Mouse (Mus musculus) right cerebral cortex, postnatal 4 days (tissue): ENCODE data around the gene Gmds.

ENCODE experiments used
- DNase-seq: peaks from one replicate; pipeline ENCODE4 v3.0.0-alpha.2; 2022

The Gmds gene

DNA sequence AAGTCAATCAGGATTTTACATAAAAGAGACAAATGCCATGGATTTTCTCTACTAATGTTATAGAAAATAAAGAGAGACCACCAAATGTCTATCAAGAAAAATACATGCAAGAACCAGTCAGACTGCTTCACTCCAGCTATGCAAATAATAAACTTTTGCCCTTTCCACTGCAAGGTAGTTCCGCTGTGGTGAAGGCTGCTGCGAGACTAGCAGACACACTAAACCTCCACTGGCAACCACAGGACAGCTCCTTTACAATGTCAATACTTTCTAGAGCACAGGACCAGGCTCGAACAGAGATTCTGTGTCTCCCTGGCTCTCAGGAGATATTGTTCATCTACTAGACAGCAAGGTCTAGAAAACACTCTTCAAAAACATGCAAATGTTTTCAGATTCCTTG, 71.8 kb downstream of the Gmds start:
- no peak for DNase-seq

DNA sequence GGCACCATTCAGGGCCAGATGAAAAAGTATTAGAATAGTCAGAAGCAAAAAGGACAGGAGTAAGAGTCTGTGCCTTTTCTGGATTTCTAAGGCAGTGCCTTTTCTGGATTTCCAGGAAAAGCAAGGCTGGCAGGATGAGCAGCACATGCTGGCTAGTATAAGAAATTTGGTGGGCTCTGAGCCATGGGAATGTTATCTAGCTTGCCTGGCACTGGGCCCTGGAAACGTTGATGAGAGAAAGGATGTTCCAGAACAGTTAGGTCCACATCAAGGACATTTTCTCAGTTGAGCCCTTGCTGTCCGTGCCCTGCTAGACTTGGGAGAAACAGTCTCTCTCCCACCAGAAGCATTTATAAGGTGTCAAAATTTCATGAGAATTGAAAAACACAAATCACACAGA, 82.4 kb downstream of the Gmds start:
- peak; percentile 38 for DNase-seq

DNA sequence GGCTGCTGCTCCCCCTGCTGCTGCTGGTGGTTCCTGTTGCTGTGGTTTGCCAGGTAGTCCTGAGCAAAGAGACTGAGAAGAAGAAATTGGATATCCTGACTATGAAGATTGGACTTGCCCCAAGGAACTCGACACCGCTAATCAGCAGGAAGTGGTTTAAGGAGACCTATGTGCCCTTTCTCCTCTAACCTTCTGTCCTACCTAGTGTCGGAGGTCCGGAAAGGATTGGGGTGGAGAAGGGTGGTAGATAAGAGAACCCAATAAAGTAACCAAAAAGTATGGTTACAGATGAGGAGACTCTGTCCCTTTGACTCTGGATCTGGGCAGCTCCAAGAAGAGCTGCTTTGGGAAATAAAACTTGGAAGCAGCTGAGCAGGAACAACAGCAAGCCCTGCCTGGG, 86.3 kb downstream of the Gmds start:
- DNase-seq, result no peak

DNA sequence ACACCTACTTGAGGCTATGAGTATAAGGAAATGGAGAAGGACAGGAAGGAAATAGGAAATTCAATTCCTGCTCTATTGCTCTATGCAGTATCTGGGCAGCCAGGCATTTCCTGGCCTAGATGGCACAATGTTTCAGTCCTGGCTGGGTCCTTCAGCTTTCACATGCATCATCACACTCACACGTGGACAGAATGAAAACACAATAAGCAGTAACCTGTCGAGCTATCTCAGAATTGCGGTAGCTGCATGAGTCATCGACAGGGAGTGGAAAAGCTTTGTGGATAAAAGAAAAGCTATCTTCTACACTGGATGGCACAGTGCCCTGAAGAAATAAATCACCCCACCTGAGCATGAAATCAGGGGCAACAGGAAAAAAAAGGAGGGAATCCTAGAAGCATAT, 96.3 kb downstream of the Gmds start:
- DNase-seq, result no peak

DNA sequence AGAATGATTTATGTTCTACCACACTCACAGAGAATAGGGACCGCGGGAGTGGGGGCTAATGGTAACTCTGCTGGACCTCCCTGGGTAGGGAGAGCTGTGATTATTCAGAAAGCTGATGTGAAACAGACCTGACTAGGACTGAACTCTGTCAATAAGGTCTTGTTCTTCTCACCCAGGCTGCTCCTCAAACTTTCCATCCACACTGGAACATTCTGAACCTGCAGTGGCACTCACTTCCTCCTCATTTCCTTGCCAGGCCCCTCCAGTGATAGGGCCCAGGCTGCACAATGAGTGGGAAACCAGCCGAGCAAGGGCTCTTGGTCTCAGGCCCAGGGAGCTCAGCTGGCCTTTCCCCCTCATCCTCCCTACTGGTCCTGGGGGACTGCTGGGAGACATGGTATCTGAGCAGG, 102.3 kb downstream of the Gmds start:
- no peak for DNase-seq

DNA sequence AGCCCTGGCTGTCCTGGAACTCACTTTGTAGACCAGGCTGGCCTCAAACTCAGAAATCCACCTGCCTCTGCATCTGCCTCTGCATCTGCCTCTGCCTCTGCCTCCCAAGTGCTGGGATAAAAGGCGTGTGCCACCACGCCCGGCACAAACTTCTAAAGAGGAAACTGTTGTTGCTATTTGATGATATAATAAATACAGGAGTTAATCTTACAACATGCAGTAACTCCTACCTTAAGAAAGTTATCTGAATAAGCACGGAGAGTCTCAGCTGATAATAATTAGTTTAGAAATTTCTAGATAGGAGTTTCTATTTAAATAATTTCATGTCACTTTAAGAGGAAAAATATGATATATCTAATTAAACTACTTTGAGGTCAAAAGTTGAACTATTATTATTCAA, 103.5 kb downstream of the Gmds start:
- DNase-seq, result no peak

DNA sequence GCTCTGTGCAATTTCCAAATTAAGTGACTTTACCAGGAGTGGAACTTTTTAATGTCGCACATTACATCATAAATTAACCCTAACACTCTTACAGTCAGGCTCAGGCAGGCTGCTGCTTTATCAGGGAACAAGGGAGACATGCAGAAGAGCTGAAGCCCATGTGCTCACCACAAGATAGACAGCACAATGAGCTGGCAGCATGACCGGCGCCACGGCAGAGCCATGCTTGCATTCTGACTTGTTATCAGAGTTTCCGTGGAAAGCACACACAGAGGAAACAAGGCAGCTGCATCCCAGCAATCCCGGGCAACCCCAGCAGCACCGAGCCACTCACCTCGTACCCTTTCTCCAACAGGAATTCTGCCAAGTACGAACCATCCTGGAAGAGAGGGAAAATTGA, 104.5 kb downstream of the Gmds start:
- DNase-seq, result no peak

DNA sequence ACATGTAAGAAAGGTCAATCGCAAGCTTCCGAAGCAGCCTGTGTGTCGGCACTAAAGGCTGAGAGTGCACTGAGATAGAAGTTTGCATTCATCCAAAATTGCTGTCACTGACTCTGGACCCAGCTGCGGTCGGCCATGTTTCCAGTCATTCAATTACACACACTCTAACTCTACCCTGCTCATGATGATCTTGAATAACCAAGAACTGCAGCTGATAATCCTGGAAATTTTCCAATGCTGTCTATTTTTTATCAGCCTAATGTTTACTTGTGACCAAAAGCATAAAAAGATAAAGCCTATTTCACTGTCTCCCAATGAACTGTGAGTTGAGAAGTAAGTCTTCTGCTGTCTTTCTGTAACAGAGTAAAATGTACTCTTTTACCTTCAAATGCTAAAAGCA, 106.1 kb downstream of the Gmds start:
- no peak for DNase-seq

DNA sequence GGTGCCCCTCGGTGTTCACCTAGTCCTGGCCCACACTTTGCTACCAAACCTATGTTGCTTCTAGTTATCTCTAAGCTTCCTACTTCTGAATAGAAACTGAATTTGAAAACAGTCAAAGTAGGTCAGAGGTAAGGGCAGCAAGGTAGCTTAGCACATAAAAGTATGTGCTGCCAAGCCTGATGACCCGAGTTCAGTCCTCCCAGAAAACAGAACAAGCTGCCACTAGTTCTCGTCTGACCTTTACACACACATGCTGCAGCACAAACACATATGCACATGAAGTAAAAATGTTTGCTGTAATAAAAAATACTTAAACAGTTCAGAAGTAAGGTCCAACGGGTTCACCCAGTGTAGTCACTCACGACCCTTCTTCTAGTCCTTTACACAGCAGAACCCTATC, 106.6 kb downstream of the Gmds start:
- DNase-seq, result no peak

DNA sequence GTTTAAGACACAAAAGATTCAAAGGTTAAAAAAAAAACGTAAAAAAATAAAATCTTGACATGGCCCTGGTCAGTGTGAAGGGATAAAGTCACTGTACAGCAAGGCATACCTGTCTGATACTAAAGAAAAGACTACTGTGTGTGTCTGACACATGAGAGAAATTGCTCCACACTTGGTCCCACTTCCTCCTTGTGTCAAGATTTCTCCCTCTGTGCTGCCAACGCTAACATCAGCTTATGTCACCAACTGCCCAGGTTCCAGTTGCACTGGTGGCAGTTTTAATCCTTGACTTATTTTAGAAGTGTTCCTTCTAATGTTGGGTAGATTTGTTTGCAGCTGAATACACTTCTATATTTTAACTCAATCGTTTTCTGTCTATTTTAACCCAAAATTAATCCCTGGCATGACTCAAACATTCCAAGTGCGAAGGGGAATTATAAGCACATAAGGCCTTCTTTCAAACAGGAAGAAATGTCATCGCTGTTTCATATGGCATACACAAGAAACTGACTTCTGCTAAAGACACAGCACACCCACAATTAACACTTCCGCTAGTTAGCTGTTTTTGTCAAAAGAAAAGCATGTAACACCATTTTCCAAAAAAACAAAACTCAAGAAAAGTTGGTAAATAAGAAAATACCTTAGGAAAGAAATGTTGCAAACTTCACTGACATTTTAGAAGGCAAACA, 110.5 kb downstream of the Gmds start:
- no peak for DNase-seq

DNA sequence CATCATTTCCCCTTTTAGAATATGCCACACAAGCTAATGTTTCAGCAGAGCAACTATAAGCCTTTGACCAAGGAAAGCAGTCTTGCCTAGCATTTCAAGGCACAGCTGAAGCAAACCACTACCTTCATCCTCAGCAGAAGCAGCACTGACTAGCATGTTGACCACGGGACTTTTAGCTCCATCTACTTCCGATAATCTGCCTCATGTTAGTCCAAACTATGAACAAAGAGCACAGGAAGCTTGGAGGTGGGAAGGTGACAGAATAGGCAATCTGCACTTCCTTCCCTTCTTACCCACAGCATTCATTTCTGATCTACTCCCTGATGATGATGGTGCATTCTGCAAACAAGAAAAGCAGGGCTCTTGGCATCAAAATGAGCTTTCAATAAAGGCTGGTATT, 120.9 kb downstream of the Gmds start:
- DNase-seq, result no peak

DNA sequence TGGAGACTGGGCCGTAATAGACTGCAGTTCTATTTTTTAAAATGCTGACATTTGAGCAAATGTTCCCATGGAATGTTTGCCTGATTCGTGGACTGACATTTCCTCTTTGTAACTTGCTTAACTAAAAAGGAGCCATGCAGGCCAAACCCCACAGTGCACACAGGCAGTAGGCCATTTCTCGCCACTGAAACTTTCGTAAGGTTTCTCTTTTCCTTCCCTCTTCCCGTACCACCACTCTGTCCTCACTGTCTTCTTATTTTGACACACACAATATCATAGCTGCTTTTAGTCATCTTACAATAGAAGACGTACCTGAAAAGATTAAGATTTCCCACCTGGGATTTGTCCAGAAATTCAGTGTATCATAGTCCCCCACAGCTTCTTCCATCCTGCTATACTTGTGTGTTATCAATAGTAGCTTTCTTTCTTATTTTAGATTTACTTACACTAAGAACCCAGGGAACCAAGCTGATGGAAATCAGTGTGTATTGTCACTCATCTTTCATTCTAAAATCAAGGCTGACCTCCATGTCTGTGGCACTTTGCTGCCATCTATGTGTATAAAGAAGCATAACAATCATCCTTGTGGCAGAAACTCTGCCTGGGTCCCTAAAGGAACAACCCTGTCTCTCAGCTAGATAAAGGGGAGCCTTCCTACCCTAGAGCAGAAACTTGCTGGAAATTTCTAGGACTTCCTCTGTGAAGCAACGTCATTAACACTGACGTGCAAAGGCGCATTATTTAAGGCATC, 124.7 kb downstream of the Gmds start:
- no peak for DNase-seq

DNA sequence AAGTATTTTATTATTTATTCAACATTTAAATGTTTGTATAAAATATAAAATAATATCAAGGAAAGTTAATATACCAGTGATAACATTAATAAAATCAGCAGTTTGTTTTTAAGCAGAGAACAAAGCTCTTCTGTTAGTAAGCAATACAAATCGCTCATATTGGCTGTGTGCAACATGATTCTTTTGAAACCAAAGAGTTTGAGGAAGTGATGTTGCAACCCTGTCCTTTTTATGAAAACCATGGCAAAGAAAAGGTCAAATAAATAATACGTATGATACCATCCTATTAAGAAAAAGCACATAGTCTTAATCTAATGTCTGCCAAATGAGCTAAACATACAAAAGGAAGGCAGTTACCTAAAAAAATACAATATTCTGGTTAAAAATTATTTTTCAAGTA, 126.4 kb downstream of the Gmds start:
- DNase-seq, result no peak

DNA sequence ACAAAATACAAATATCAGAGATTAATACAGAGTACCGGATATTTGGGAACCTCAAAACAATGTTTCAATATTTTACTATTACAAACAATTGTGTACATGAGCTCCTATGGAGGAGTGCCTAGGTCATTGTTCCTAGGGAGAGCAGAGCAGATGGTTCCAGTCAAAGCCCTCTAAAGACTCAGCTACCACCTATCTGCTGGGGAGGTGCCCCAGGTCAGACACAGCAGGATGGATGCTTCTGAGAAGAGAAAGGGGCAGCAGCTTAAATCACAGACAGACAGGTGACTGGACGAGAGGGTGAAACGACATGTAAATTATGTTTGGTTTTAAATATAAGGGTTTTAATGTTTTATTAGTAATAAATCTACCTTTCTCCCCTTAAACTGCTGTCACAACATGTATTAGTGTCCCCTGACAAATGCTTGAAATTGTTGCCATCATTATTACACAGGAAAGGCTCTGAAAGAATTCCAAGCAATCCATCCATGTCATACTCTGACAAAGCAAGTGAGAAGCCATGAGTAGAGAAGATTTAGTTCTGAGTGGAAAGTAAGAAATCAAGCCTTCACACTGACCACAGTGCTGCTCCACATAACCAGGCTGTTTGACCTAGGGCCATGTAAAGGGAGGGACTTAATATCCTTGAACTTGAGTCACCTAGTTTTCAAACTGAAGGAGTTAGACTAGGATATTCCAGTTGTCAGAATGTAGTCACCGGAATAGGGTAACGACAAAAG, 131.2 kb downstream of the Gmds start:
- DNase-seq, result no peak

DNA sequence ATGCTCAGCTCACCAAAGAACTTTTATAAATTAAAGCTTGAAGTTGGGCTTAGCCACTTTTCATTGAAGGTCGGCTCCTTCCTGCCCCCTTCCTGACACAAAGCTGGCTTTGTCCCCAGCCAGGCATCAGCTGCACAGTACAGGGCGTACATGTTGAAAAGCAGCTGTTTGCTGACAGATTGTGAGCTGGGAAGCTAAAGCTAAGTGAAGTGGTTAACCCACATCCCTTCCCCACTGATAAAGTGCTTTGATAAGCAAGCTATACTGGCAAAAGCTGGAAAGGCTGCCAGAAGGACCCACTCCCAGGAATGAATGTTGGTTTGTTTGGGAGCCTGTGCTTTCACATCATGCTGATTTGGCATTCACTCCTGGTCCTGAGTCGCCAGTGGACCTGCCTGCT, 158.6 kb downstream of the Gmds start:
- no peak for DNase-seq

DNA sequence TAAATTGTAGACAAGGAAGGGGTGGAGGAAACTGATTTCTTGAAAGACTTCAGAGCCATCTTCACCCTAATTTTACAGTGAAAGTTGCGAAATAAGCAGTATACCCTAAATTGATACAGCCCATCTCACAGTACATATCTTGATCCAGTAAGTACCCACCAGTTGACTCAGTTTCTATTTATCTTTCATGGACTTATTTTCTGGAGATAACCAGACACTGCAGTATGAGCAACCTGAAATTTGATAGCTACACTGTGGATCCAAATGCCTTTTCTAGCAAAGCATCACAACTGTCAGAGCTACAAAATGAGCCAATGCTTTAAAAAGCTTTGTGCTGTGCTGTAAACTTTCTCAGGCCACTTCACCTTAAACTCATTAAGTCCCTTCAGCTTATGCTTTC, 159.9 kb downstream of the Gmds start:
- DNase-seq, result no peak

DNA sequence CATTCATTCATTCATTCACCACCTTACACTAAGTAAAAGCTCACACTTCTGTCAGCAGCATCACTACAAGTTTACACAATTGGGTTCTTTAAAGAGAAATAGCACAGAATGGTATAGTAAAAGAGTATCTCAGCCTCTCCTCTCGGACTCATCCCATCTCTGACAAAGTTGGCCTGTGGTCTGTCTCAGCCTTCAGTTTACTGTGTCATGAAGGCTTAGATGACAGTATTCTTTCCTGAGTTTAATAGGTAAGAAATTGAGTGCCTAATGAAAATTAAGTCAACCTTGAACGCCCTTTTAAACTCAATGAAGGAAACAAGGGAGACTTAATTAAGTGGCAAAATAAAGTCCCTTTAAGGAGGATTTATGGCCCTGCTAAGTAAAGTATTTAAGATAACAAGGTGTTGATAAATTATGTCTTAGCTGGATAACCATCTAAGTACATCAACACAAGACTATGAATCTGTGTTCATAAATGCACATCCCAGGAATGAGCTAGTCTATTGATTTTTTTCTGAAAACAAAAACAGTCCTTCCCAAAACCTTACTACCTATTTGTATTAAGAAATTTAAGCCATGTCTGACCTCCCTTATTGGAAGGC, 160.6 kb downstream of the Gmds start:
- no peak for DNase-seq

DNA sequence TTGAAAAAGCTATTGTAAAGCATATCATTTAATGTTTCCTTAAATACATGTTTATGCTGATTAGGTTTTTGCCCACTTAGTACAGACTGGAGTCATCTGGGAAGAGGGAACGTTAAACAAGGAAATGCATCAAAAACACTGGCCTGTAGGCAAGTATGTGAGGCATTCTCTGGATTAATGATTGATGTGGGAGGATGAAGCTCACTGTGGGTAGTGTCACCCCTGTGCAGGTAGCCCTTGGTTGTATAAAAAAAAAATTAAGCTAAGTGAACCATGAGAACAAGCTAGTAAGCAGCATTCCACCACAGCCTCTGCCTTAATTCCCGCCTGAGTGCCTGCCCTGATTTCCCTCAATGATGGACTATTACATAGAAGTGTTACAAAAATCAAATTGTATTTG, 163.5 kb downstream of the Gmds start:
- no peak for DNase-seq

DNA sequence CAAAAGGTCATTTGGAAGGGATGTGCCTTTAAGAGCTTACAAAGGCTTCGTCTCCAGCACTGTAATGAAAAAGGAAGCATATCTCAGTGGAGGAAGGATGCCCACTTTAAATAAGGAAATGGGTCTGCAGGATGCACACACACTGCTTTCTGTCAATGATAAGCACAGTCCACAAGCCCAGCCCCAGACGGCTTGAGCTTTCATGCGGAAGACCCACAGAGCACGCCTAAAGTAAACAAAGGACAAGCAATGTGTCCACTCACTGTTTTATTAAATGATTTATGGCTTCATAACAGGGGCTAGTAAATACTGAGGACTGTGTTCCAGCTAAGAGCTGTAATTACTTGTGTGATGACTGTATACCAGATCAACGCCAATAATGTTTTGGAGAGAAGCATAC, 169.4 kb downstream of the Gmds start:
- DNase-seq, result no peak

DNA sequence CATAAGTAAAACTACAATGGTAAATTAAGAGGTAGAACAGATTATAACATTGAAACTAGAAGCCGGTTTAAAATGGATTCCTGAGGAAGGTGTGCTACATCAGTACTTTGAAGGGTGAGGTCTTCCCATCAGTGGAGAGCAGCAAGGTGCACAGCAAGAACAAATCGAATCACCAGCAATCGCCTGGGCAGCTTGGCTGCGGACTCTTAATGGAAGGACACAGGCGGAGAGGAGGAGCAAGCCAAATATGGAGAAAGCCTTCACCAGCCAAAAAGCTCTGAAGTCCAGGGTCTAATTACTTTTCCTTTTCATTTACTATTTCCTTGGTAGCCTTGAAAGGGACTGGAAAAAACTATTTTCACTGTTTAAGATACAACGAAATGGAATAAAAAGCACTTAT, 170.7 kb downstream of the Gmds start:
- DNase-seq, result no peak

DNA sequence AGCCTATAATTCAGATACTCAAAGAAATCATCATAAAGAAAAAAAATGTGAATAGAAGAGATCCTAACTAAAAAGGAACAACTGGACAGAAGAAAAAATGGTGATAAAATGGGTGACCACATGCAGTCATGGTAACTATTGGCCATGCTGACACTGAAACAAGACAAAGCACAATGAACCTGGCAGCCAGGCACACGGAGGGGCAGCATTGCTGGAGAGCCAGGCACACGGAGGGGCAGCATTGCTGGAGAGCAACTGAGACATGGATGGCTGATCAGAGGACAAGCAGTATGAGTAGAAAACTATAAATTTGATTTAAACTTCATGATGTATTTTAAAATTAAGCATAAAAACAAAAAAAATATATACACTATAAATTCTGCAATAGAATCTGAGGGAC, 173.0 kb downstream of the Gmds start:
- no peak for DNase-seq

DNA sequence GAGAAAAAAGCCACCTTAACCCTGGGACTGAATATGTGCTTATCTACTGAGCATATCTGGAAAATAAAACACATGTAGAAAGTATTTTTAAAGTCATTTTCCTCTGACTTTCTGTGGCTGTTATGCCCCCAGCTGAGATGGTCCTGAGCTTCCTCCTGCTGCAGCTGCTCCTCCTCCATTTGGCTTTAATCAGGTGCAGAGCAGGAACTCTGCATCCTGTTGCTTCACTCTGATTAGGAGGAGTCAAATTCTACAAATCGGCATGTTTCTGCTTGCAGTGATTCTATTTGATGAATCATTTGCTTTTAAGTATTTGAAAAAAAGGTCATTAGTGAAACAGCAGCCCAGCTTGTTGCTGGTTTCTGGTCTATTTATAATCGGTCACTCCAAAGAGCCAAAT, 177.0 kb downstream of the Gmds start:
- DNase-seq, result no peak

DNA sequence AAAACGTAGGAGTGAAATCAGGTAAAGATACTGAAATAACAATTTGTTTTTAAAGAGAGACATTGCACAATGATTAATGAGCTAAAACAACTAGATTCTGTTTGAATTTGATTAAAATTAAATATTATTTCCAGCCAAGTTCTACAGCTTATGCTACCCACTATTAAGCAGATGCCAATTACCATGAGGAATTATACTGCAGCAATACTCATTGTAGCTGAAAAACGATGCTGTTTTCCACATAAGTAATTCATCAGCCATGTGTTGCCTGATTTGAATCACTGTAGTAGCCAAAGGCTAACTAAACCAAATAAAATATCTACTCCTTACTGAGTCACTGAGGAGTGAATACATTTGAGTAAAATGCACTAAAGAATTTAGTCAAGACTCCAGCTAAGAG, 180.3 kb downstream of the Gmds start:
- no peak for DNase-seq

DNA sequence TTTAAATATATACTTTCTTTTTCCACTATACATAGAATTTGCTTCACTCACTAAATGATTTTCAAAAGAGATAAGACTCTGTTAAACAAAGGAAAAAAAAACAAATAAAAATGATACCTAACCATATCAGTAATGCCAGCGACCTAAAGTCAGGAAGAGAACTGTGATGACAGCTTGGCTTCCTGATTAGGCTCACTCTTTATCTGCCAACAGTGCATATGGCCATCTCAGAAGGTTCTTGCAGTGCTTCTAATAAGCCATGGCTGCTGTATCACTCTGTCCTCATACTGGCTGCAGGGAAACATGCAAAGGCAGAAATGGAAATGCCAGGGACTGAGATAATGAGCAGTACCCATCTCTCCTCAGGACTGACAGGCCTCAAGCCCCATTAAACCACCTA, 192.6 kb downstream of the Gmds start:
- DNase-seq, result no peak
